Mouse (Mus musculus): Measurements from ENCODE around the gene AC131692.1. TPM values are rescaled to one million over a fixed set of nuclear protein-coding genes. Genes with fewer than 3 reads are reported as not detected.

AC131692.1 gene
- total and polyA plus RNA-seq, 3 experiments: 0.39 to 2.9 TPM; not detected in 1

DNA sequence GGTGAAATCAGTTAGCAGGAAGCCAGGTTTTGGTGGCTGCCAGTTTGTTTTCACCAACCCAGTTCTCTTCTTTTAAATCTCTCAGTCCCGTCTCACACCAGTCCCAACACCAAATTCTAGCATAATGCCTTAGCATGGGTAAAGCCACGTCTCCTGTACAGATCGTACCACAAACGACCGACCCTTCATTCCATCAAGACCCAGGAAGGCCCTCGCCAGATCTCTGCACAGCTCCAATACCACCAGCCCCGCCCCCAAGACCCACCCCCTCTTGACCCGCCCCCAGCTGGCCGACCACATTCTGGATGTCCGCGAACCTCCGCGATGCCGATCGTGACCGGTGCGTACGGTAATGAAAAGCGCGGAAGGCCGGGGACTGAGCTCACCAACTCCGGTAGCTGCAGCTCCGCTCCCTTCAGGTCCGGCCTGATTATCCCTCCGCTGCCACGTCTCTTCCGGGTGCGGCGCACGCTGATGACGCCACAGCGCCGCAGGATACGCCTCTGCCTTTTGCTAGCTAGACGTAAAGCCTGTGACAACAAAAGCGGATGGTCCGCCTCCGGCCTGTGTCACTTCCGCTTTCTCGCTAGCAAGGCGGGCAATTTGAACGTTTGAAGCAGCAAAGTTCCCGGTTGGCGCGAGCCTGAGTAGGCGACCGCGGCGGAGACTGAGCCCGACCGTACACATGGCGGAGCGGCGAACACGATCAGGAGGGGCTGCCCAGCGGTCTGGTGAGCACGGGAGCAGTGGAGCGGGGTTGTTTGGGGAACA is 9.6 kb upstream of the AC131692.1 start, which contains the start of the genes Zfpl1 and Cdca5:
TSS of gene Zfpl1 (minus strand) at position 479 of the 771 bp plus-strand sequence.
TSS of gene Cdca5 (plus strand) at position 506 of the 771 bp plus-strand sequence.
- no peaks in the 10 kb centered on the region for H3K9me3 ChIP-seq (replicated peaks; ENCODE audit: insufficient read depth, low read length)
- H3K9ac ChIP-seq (ENCODE audit: control insufficient read depth, low read depth, low read length, poor library complexity, severe bottlenecking): peak within 1 kb of the TSS; percentile 90
- peak within 1 kb of the TSS; percentile 80 for H3K27ac ChIP-seq (ENCODE audit: control insufficient read depth, low read depth, low read length)
- H3K4me3 ChIP-seq (ENCODE audit: control insufficient read depth in 1 of 2, insufficient read depth in 1 of 2, low read depth in 2 of 2, low read length in 2 of 2): peak within 1 kb of the TSS; percentile 76 to 82
- peak; percentile 99 for DNase-seq (ENCODE audit: low read depth, low spot score)
- H3K79me2 ChIP-seq (ENCODE audit: control insufficient read depth, insufficient read depth, low read length, poor library complexity): peaks cover 33% of the 10 kb centered on the region
- H3K4me1 ChIP-seq (ENCODE audit: control insufficient read depth in 1 of 2, insufficient read depth in 2 of 2, low read length in 2 of 2): peaks cover 0 to 5% of the 10 kb centered on the region in 2 experiments; a peak in 2 of 4 replicates
- H3K27me3 ChIP-seq (ENCODE audit: control insufficient read depth in 1 of 2, insufficient read depth in 2 of 2, low read length in 2 of 2): no peaks in the 10 kb centered on the region
- peaks cover 0 to 9% of the 10 kb centered on the region in 2 experiments for H3K36me3 ChIP-seq (ENCODE audit: control insufficient read depth in 1 of 2, insufficient read depth in 2 of 2, low read length in 2 of 2)
- TF ChIP-seq USF1 (IDR thresholded peaks at IDR 0.05; ENCODE audit: low read depth, low read length) (no peak), TCF12 (IDR thresholded peaks at IDR 0.05; ENCODE audit: low read depth, low read length) (peak; percentile 67), CTCF (IDR thresholded peaks at IDR 0.05 in 2 of 3, conservative IDR thresholded peaks at IDR 0.05 in 1 of 3; ENCODE audit: control insufficient read depth in 1 of 3, insufficient read depth in 1 of 3, low read depth in 2 of 3, low read length in 3 of 3, poor library complexity in 1 of 3, severe bottlenecking in 1 of 3) (no peak), ZMIZ1 (IDR thresholded peaks at IDR 0.05; ENCODE audit: low read depth, low read length) (no peak), SIN3A (IDR thresholded peaks at IDR 0.05; ENCODE audit: low read length) (peak; percentile 99), ZNF384 (IDR thresholded peaks at IDR 0.05; ENCODE audit: low read depth, low read length) (peak; percentile 81), ZC3H11A (IDR thresholded peaks at IDR 0.05; ENCODE audit: low read depth, low read length) (no peak), MAFK (IDR thresholded peaks at IDR 0.05; ENCODE audit: borderline replicate concordance, low read depth, low read length) (no peak), POLR2AphosphoS5 (IDR thresholded peaks at IDR 0.05; ENCODE audit: borderline replicate concordance, low read depth, low read length) (no peak), POLR2AphosphoS2 (IDR thresholded peaks at IDR 0.05; ENCODE audit: low read length) (peak; percentile 45; the same call in 1 of the 2 replicates), JUND (IDR thresholded peaks at IDR 0.05; ENCODE audit: low read depth, low read length) (no peak; the same call in 1 of the 2 replicates), ZKSCAN1 (IDR thresholded peaks at IDR 0.05; ENCODE audit: low read depth, low read length) (no peak), BHLHE40 (IDR thresholded peaks at IDR 0.05; ENCODE audit: borderline replicate concordance, low read depth, low read length) (no peak), MYB (IDR thresholded peaks at IDR 0.05; ENCODE audit: low read depth, low read length) (no peak), KAT2A (conservative IDR thresholded peaks at IDR 0.05; ENCODE audit: low read depth, low read length) (peak; percentile 84), MXI1 (IDR thresholded peaks at IDR 0.05; ENCODE audit: low read depth, low read length) (peak; percentile 94), MEF2A (IDR thresholded peaks at IDR 0.05; ENCODE audit: extremely low read depth, insufficient replicate concordance, low read depth, low read length, poor library complexity, severe bottlenecking) (no peak), HCFC1 (IDR thresholded peaks at IDR 0.05; ENCODE audit: low read depth, low read length) (peak; percentile 97), UBTF (IDR thresholded peaks at IDR 0.05; ENCODE audit: borderline replicate concordance, insufficient read depth, low read depth, low read length) (no peak), TAL1 (IDR thresholded peaks at IDR 0.05; ENCODE audit: low read length) (no peak), EP300 (IDR thresholded peaks at IDR 0.05; ENCODE audit: low read depth in 1 of 2, low read length in 2 of 2) (no peak), E2F4 (IDR thresholded peaks at IDR 0.05; ENCODE audit: borderline replicate concordance, low read depth, low read length) (peak; percentile 98), ELF1 (IDR thresholded peaks at IDR 0.05; ENCODE audit: low read depth, low read length) (peak; percentile 100), MYC (IDR thresholded peaks at IDR 0.05; ENCODE audit: low read depth, low read length) (peak; percentile 86), GATA1 (IDR thresholded peaks at IDR 0.05; ENCODE audit: low read depth, low read length) (no peak), CHD2 (IDR thresholded peaks at IDR 0.05; ENCODE audit: low read length) (no peak), MAX (IDR thresholded peaks at IDR 0.05; ENCODE audit: low read length) (peak; percentile 82), NRF1 (IDR thresholded peaks at IDR 0.05; ENCODE audit: insufficient read depth, low read depth, low read length, poor library complexity, severe bottlenecking) (0 out of 2 replicates have a peak, but pooled peaks have one; percentile 24), USF2 (IDR thresholded peaks at IDR 0.05; ENCODE audit: borderline replicate concordance in 1 of 2, insufficient read depth in 1 of 2, low read depth in 1 of 2, low read length in 2 of 2) (no peak), GABPA (IDR thresholded peaks at IDR 0.05; ENCODE audit: low read depth, low read length) (no peak), NELFE (IDR thresholded peaks at IDR 0.05; ENCODE audit: low read depth, low read length) (peak; percentile 63), MAZ (IDR thresholded peaks at IDR 0.05; ENCODE audit: low read depth, low read length) (peak; percentile 62; the same call in 1 of the 2 replicates), TBP (IDR thresholded peaks at IDR 0.05; ENCODE audit: low read depth, low read length) (peak; percentile 65; the same call in 1 of the 2 replicates), ETS1 (IDR thresholded peaks at IDR 0.05; ENCODE audit: low read depth, low read length) (peak; percentile 81), POLR2A (IDR thresholded peaks at IDR 0.05; ENCODE audit: control insufficient read depth in 1 of 2, insufficient read depth in 1 of 2, low read depth in 1 of 2, low read length in 2 of 2, poor library complexity in 1 of 2) (peak; percentile 74 to 83; a peak in 3 of 4 replicates)
